Mouse (Mus musculus) embryonic facial prominence, embryonic 12.5 days (tissue): ENCODE measurements at regions not wholly inside any gene's neighbourhood (a gene's known extent, or its start where the extent isn't known, plus 50 kb on each side); places are given as distances from the start of the nearest gene placed in this dataset.

Experiments
- ATAC-seq: fragments of 200-750 bp; cut with Nextera tagmentation; 2 replicates; pipeline ENCODE4 v1.8.0; 2017; ENCODE audit not compliant: insufficient number of reproducible peaks, insufficient read depth, low FRiP score, low TSS enrichment
- H3K27ac ChIP-seq: fragments of 300-500 bp; sonication (generic); 2 replicates; pipeline ENCODE4 v1.5.1; 2016; ENCODE audit warnings: mild to moderate bottlenecking
- H3K27me3 ChIP-seq: fragments of 300-500 bp; sonication (generic); 2 replicates; pipeline ENCODE4 v1.6.1; 2016; ENCODE audit warnings: mild to moderate bottlenecking, moderate library complexity
- H3K36me3 ChIP-seq: fragments of 300-500 bp; sonication (generic); 2 replicates; pipeline ENCODE4 v1.6.1; 2016; ENCODE audit warnings: mild to moderate bottlenecking
- H3K4me1 ChIP-seq: fragments of 300-500 bp; sonication (generic); 2 replicates; pipeline ENCODE4 v1.6.1; 2016
- H3K4me2 ChIP-seq: fragments of 300-500 bp; sonication (generic); replicated peaks from 2 replicates; pipeline ENCODE4 v1.6.1; 2016; ENCODE audit warnings: mild to moderate bottlenecking, moderate library complexity
- H3K4me3 ChIP-seq: fragments of 300-500 bp; sonication (generic); 2 replicates; pipeline ENCODE4 v1.5.1; 2016; ENCODE audit warnings: mild to moderate bottlenecking
- H3K9ac ChIP-seq: fragments of 300-500 bp; sonication (generic); 2 replicates; pipeline ENCODE4 v1.6.1; 2016; ENCODE audit warnings: mild to moderate bottlenecking, moderate library complexity
- H3K9me3 ChIP-seq: fragments of 300-500 bp; sonication (generic); 2 replicates; pipeline ENCODE4 v1.6.1; 2016; ENCODE audit warnings: mild to moderate bottlenecking, moderate library complexity
- WGBS: fragments of 180-500 bp; shearing (Covaris S2); methylation state at CpG from one replicate; pipeline ENCODE4 v1.1.7; 2016; 5-methylcytosine and 5-hydroxymethylcytosine counted together

DNA sequence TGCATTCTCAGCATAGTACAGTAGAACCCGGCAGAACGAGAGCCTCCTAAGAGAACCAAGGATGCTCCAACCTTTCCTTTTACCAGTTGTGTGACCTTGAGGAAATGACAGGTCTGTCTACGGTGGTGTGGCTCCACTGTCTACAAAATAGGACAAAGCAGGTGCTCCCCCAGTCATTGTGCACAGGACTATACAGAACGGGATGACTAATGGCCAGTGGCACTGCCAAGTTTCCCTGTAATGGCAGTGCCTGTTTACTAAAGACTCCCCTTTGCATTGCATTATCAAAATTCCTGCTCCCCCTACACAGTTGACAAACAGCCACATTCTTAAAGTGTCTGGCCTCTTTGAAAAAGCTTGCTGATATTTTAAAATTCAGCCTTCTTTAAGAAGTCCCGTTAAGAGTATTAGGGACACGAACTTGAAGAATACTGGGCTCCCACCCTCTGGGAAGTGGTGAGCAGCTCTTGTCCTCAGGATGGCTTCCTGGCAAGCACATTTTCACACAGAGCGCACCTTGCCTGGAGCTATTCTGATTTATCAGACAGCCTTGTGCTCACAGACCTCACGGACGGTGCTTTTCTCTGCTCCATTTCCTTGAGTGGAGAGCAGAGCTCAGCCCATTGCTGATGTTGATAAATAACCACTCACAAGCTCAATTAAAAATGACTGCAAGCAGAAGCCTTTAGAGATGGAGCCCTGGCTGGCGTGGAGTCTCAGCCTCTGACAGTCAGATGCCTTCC lies 352.3 kb upstream of the Myt1l start:
- no peak overlapping the region for H3K4me2 ChIP-seq
- H3K27me3 ChIP-seq: no peaks in the 10 kb centered on the region
- no peaks in the 10 kb centered on the region for H3K36me3 ChIP-seq
- no peak overlapping the region for H3K9ac ChIP-seq
- H3K4me3 ChIP-seq: no peak overlapping the region
- H3K4me1 ChIP-seq: no peaks in the 10 kb centered on the region
- H3K9me3 ChIP-seq: no peaks in the 10 kb centered on the region
- 68% methylated on average over 10 of the region's 10 CpGs for whole genome bisulfite sequencing
- no peak for ATAC-seq
- H3K27ac ChIP-seq: no peak overlapping the region

DNA sequence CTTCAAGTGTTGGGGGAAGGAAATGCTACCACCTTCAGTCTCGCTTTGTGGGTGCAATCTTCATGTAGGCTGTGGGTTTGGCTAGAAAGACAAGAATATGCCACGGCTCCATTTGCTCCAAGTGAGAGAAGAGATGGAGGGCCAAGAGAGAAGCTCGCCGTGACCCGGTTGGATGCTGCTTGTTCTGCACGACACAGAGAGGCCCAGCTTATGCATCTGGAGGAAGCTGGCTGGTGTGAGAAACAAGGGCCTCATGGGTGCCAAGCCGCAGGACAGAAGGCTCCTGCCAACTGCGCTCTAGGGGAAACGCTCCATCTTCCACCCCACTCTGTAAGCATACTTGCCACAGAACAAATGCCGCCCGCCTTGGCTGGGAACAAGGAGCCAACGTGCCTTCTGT lies 351.0 kb upstream of the Myt1l start:
- ATAC-seq: no peak
- WGBS: 86% methylated on average over 12 of the region's 12 CpGs
- no peaks in the 10 kb centered on the region for H3K4me1 ChIP-seq

GRCm38 (mm10) chr12:29178168-29178895 lies 349.9 kb upstream of the Myt1l start:
- H3K4me1 ChIP-seq: no peaks in the 10 kb centered on the region
- 84% methylated on average over 14 of the region's 14 CpGs for WGBS
- H3K9ac ChIP-seq: no peak overlapping the region
- H3K27me3 ChIP-seq: no peaks in the 10 kb centered on the region
- no peak overlapping the region for H3K4me3 ChIP-seq
- no peaks in the 10 kb centered on the region for H3K36me3 ChIP-seq
- no peaks in the 10 kb centered on the region for H3K9me3 ChIP-seq
- no peak overlapping the region for H3K4me2 ChIP-seq
- no peak overlapping the region for H3K27ac ChIP-seq
- ATAC-seq: no peak

More for the DNA sequence above, 351.0 kb upstream of the Myt1l start:
- no peaks in the 10 kb centered on the region for H3K9me3 ChIP-seq
- no peak overlapping the region for H3K9ac ChIP-seq
- no peak overlapping the region for H3K27ac ChIP-seq
- H3K36me3 ChIP-seq: no peaks in the 10 kb centered on the region
- no peak overlapping the region for H3K4me3 ChIP-seq
- H3K4me2 ChIP-seq: no peak overlapping the region
- no peaks in the 10 kb centered on the region for H3K27me3 ChIP-seq

GRCm38 (mm10) chr12:29179405-29179804 lies 348.8 kb upstream of the Myt1l start:
- H3K36me3 ChIP-seq: no peaks in the 10 kb centered on the region
- H3K4me1 ChIP-seq: no peaks in the 10 kb centered on the region
- H3K9me3 ChIP-seq: no peaks in the 10 kb centered on the region
- no peak overlapping the region for H3K4me2 ChIP-seq
- 56% methylated on average over 2 of the region's 2 CpGs for WGBS
- no peak overlapping the region for H3K9ac ChIP-seq
- no peak overlapping the region for H3K4me3 ChIP-seq
- ATAC-seq: no peak
- H3K27me3 ChIP-seq: no peaks in the 10 kb centered on the region
- H3K27ac ChIP-seq: no peak overlapping the region

DNA sequence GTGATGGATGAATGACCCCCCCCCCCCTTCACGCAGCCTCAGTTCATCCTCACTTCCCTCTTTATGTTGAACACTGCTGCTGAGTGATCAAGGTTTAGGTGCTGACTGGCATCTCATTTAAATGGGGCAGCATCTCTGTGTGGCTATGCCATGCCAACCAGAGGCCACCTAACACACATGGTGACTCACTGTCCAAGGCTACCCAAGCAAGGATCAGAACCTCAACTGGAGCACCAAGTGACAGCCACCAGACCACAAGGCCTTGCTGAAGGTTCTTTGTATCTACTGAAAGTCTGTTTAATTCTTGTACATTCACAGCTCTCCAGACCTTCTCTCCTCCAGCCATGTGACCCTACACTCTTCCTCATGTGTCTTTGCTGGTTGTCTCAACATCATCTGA lies 347.6 kb upstream of the Myt1l start:
- Histone ChIP-seq H3K9ac (no peak overlapping the region), H3K36me3 (no peaks in the 10 kb centered on the region), H3K4me2 (no peak overlapping the region), H3K4me1 (no peaks in the 10 kb centered on the region), H3K27ac (no peak overlapping the region), H3K27me3 (no peaks in the 10 kb centered on the region), H3K4me3 (no peak overlapping the region), H3K9me3 (no peaks in the 10 kb centered on the region)
- ATAC-seq: no peak
- WGBS: 86% methylated on average over 1 of the region's 1 CpGs

GRCm38 (mm10) chr12:29187619-29188018 lies 340.6 kb upstream of the Myt1l start:
- 59% methylated on average over 4 of the region's 4 CpGs for WGBS
- ATAC-seq: no peak

DNA sequence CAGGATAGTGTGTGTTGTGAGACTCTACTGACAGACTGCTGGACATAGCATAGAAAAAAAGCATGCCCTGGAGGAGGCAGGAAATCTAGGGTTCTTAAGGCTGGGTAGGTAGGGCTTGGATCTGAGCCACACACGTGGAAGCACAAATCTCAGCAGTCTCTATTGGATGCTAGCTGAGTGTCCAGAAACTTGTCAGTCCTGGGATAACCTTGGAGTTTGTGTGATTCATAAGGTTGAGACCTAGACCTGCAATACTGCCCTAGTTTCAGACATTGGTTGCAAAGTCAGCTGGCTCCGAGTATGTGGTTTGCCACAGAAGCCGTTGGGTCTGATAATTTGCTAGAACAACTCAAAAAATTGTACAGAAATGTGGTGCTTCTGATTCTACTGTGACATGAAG lies 335.8 kb upstream of the Myt1l start:
- H3K4me1 ChIP-seq: no peaks in the 10 kb centered on the region
- no peak overlapping the region for H3K4me2 ChIP-seq
- no peak overlapping the region for H3K9ac ChIP-seq
- H3K4me3 ChIP-seq: no peak overlapping the region
- no peaks in the 10 kb centered on the region for H3K9me3 ChIP-seq
- no peak overlapping the region for H3K27ac ChIP-seq
- WGBS: 83% methylated on average over 3 of the region's 3 CpGs
- no peaks in the 10 kb centered on the region for H3K27me3 ChIP-seq
- H3K36me3 ChIP-seq: no peaks in the 10 kb centered on the region
- no peak for ATAC-seq

More at GRCm38 (mm10) chr12:29187619-29188018, 340.6 kb upstream of the Myt1l start:
- Histone ChIP-seq H3K36me3 (no peaks in the 10 kb centered on the region), H3K4me2 (no peak overlapping the region), H3K4me3 (no peak overlapping the region), H3K9me3 (no peaks in the 10 kb centered on the region), H3K4me1 (no peaks in the 10 kb centered on the region), H3K27ac (no peak overlapping the region), H3K27me3 (no peaks in the 10 kb centered on the region), H3K9ac (no peak overlapping the region)

DNA sequence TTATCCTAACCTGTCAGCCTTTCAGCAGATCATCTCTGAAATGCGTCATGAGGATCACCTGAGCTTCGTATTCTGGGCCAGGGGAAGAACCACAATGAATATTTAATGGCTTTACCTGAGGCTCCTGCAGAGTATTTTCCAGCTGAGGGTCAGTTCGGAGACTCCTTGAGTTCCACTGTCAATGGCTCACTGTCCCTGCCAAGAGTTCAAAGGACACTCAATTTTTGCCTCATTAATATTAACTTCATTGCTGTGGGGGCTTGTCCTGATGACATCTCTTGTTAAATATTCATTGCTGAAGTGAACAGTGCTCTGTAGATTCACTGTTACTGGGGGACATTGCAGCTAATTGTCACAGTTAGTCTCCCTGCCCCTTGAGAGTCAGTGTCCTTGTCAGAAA lies 316.2 kb upstream of the Myt1l start:
- Histone ChIP-seq H3K27ac (no peak overlapping the region), H3K27me3 (no peaks in the 10 kb centered on the region), H3K9me3 (no peaks in the 10 kb centered on the region), H3K9ac (no peak overlapping the region), H3K4me1 (no peaks in the 10 kb centered on the region), H3K4me2 (no peak overlapping the region), H3K4me3 (no peak overlapping the region), H3K36me3 (no peaks in the 10 kb centered on the region)
- WGBS: 65% methylated on average over 3 of the region's 3 CpGs
- ATAC-seq: no peak

GRCm38 (mm10) chr12:29213625-29214024 lies 314.6 kb upstream of the Myt1l start:
- no peaks in the 10 kb centered on the region for H3K27me3 ChIP-seq
- no peak overlapping the region for H3K4me2 ChIP-seq
- no peaks in the 10 kb centered on the region for H3K9me3 ChIP-seq
- no peak overlapping the region for H3K9ac ChIP-seq
- H3K4me3 ChIP-seq: no peak overlapping the region
- H3K4me1 ChIP-seq: no peaks in the 10 kb centered on the region
- no peak overlapping the region for H3K27ac ChIP-seq
- 85% methylated on average over 1 of the region's 1 CpGs for WGBS
- ATAC-seq: no peak
- no peaks in the 10 kb centered on the region for H3K36me3 ChIP-seq

GRCm38 (mm10) chr12:29222099-29222498 lies 306.1 kb upstream of the Myt1l start:
- Histone ChIP-seq H3K4me1 (no peaks in the 10 kb centered on the region), H3K4me2 (no peak overlapping the region), H3K27me3 (no peaks in the 10 kb centered on the region), H3K36me3 (no peaks in the 10 kb centered on the region), H3K4me3 (no peak overlapping the region), H3K9ac (no peak overlapping the region), H3K9me3 (no peaks in the 10 kb centered on the region), H3K27ac (no peak overlapping the region)
- WGBS: 84% methylated on average over 6 of the region's 6 CpGs
- no peak for ATAC-seq

DNA sequence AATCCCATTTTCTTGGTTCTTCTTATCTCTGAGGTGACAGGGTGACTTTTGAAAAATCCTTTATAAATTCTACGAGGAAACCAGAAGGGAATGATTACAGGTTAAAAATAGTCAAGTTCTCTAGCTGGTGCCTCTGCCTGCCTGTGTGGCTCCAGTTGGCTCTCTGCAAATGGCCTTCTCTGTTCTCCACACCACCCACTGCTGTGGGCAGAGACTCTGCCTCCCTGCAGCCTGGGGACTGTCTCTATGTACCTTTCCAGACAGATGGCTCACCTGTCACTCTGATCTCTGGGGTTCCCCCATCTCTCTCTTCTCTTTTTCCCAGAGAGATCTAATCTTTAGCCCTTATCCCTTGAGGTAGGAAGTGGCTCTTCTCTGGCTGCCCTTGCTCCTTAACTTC lies 302.2 kb upstream of the Myt1l start:
- H3K4me1 ChIP-seq: no peaks in the 10 kb centered on the region
- H3K27ac ChIP-seq: no peak overlapping the region
- no peak overlapping the region for H3K4me2 ChIP-seq
- no peaks in the 10 kb centered on the region for H3K27me3 ChIP-seq
- no peaks in the 10 kb centered on the region for H3K9me3 ChIP-seq
- no peak for ATAC-seq
- H3K4me3 ChIP-seq: no peak overlapping the region
- no peaks in the 10 kb centered on the region for H3K36me3 ChIP-seq
- no peak overlapping the region for H3K9ac ChIP-seq
- WGBS: 58% methylated on average over 1 of the region's 1 CpGs
